Mouse (Mus musculus) gastrocnemius, adult 18-20 months (tissue): ENCODE measurements around the gene Efl1. TPM values are rescaled to one million over a fixed set of nuclear protein-coding genes. Genes with fewer than 3 reads are reported as not detected.

Experiments
- DNase-seq: peaks from one replicate; pipeline ENCODE4 v3.0.0; 2021; ENCODE audit warnings: low spot score
- total RNA-seq, 2 experiments: library from RNA; stranded (reverse); gene quantifications; 2 replicates each; pipeline ENCODE4 v1.2.3; 2021

Efl1 gene
- total RNA-seq, 2 experiments from 2014 or later, result 7.3 to 8.2 TPM

DNA sequence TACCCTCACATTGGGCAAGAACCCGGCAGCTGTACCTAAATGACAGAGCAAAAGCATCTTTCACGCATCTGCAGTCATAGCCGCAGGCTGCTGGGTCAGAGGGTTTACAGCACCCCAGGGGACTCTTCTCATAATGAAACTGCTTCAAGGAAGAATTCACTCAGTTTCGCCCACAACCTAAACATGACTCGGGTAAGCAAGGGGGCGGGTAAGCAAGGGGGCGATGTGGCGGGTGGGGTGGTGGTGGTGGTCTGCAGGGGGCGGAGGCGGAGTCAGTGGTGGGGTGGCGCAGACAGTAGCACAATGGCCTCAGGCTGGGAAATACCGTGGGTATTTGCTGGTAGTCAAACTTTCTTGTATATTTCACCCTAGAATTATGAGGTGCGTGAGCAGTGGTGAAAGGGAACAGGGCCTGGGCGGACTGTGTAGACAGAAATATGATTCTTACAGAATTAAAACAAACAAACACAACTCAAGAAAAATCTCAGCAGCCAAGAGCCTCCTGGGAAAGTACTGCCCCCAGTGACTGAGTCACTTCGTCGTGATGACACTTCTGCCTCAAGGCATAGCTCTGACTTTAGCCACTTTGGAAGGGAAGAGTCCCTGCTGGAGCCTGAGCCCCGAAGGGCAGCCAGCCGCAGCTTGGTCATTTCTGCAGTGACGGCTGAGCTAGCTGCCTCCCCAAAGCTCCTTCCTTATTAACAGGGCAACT lies 162.9 kb downstream of the Efl1 start:
- no peak for DNase-seq

DNA sequence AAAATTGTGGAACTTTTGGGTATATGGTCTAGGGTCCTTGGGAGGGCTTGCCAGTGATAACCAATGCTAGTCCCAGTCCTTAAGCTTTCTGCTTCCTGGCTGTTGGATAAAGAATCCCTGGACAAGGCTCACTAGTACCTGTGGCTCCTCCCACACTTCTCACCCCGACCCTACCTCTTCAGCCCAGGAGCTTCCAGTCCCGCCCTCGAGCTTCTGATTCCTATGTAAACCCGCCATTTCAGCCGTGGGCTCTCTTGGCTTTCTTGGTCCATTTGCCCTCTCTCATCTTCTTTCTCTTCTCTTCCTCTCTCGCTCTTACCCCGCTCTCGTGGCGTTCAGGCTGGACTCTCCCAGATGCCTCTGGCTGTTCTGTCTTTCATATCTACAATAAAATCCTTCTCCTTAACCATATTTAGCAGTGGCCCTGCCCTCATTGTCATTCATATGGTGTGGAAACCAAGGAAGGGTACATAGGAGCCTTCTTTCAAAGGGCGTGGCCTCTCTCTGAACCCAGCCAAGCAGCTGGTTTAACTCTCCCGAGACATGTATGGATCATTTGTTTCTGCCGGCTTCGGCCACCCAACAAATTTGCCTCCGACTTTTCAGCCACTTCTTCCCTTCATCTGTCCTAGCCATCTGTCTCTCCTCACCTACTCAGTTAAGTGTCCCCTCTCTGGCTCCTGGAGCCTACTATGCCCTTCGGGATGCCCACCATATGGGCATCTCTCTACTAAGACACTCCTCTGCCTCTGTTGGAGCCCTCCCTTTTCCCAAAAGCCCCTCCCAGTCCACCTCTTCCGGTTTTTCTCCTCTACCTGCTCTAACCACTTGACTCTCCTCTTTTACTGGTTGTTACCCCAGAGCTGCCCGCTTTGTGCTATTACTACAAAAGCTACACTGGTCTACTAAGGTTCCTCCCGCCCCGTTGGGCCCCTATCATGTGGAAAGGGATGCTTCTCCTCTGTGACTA lies 164.1 kb downstream of the Efl1 start:
- no peak for DNase-seq

DNA sequence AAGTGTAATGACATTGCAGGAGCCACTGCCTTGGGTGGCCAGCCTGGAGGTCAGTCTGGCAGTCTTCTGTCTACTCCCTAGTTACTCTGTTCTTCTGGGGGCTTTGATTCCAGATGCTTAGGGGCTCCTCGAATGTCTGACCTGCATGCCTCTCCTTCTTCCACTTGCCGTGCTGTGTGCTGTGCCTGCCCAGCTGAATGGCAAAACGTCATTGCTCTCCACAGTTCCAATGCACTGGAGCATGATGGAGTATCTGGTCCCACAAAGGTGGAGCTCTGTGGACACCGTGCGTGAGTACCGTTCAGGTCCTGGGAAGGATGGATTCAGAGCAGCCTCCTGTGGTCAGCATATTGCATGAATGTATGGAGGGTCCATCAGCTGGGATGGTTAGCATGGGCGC lies 171.1 kb downstream of the Efl1 start:
- no peak for DNase-seq

DNA sequence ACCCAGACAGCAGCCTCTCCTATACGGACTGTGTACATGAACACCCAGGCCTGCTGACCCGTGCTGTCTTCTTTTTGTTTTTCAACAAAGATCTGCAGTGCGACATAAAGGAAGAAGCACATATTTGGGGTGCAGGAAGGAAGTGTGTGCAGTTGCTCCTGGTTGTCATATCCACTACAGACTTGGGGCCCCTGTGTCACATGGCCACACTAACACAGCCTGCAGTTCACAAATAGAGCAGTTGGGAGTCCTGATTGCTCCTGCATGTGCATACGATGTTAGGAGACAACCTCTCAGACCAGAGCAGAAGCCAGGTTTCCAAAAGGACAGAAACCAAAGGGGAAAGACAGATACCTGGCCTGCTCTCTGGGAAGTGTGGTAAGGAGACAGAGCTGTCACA lies 172.2 kb downstream of the Efl1 start:
- no peak for DNase-seq

DNA sequence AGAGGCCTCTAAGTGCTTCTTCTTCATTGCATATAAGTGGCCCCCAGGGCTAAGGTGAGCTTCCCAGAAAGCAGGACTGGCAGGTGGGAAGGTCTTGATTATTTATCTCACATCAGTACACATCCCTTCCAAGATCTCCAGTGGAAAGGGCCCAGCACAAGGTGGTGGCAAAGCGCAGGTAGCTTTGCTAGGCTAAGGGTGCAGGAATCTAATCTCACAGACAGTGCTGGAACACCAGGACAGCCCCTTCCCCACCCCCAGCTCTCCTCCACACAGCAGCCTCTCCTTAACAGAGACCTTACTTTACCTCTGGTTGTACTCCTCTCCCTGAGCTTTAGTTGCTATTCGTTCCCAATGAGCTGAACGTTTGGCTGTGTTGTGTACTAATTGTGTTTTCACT lies 173.1 kb downstream of the Efl1 start:
- no peak for DNase-seq

DNA sequence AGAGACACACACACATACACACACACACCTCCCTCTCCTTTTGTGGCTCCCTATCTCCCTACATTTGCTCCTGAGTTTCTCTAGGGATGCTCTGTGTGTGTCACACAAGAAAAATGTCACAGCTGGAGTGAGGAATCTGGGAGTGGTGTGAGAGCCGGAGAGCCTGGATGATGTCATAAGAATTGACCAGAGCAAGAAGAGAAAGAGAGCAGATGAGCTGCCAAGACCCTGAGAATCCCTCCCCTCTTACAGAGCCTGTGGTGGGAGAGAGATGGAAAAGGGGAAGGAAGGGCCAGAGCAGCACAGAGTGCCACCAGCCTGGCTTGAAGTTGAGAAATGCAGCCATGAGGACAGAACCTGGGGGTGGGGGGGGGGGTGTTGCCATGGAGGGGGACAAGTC lies 174.1 kb downstream of the Efl1 start:
- no peak for DNase-seq

Other genes starting within 250 kb of the Efl1 start
- 1 to 10 TPM; 2.9 to 4.3 TPM for gene Saxo2, start 86 bp upstream of the Efl1 start, total RNA-seq
- under 1 TPM; 0.25 to 0.52 TPM for gene Mex3b, start 218.7 kb downstream of the Efl1 start, total RNA-seq